Mouse (Mus musculus): ENCODE measurements at regions not wholly inside any gene's neighbourhood (a gene's known extent, or its start where the extent isn't known, plus 50 kb on each side); places are given as distances from the start of the nearest gene placed in this dataset.

DNA sequence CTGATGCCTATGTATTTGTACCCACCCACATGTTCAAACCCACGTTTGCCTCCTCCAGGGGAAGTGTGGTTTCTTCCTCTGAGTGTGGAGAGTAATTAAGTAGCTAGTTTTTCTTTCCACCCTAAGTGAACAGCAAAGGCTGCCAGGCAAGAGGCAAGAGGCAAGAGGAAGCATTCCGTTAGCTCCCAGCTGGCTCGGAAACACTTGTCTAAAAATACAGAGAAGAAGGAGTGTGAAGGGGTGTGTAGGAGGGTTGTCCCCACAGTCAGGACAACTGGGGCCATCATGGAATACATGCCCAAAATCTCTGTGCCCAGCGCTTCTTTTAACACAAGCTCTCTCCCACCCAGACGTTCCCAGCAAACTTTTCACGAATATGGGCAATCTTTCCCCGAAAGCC is 225.4 kb upstream of the 4930535I16Rik start:
- no peak for TF ChIP-seq CTCF (IDR thresholded peaks at IDR 0.05; ENCODE audit: insufficient read depth, low read length)
- no peak for TF ChIP-seq POLR2A (IDR thresholded peaks at IDR 0.05; ENCODE audit: borderline replicate concordance, extremely low read depth, low read depth, low read length)

Measured in lung, adult 2 months (tissue).